Mouse (Mus musculus): ENCODE measurements around the gene Col4a2.
A peak's percentile ranks its signal among the peaks of the same experiment; 100 is the strongest.

Gene Col4a2

GRCm38 (mm10) chr8:11421968-11422367 is 109.4 kb downstream of the Col4a2 start:
- DNase-seq: no peak

GRCm38 (mm10) chr8:11423091-11423490 is 110.5 kb downstream of the Col4a2 start:
- DNase-seq: no peak

- DNase-seq: peak; percentile 34
Measured at GRCm38 (mm10) chr8:11430688-11431087, 118.1 kb downstream of the Col4a2 start.

GRCm38 (mm10) chr8:11437862-11438261 is 125.3 kb downstream of the Col4a2 start:
- no peak for DNase-seq

GRCm38 (mm10) chr8:11441291-11441690 is 128.7 kb downstream of the Col4a2 start:
- DNase-seq: no peak

- no peak for DNase-seq
Measured at GRCm38 (mm10) chr8:11443611-11444010, 131.0 kb downstream of the Col4a2 start.

GRCm38 (mm10) chr8:11444216-11444615 is 131.6 kb downstream of the Col4a2 start:
- DNase-seq: no peak

- DNase-seq: no peak
Measured at GRCm38 (mm10) chr8:11445790-11446189, 133.2 kb downstream of the Col4a2 start.

- DNase-seq: no peak
Measured at GRCm38 (mm10) chr8:11447910-11448570, 135.4 kb downstream of the Col4a2 start.

- DNase-seq: peak; percentile 14
Measured at GRCm38 (mm10) chr8:11450184-11451113, 137.8 kb downstream of the Col4a2 start.

- DNase-seq: no peak
Measured at GRCm38 (mm10) chr8:11452152-11452551, 139.5 kb downstream of the Col4a2 start.

GRCm38 (mm10) chr8:11452559-11452958 is 140.0 kb downstream of the Col4a2 start:
- DNase-seq: no peak

- DNase-seq: peak; percentile 16
Measured at GRCm38 (mm10) chr8:11452974-11453373, 140.4 kb downstream of the Col4a2 start.

GRCm38 (mm10) chr8:11454228-11454627 is 141.6 kb downstream of the Col4a2 start:
- DNase-seq: no peak

- no peak for DNase-seq
Measured at GRCm38 (mm10) chr8:11457278-11457677, 144.7 kb downstream of the Col4a2 start.

- DNase-seq: no peak
Measured at GRCm38 (mm10) chr8:11457981-11458836, 145.6 kb downstream of the Col4a2 start.

- DNase-seq: no peak
Measured at GRCm38 (mm10) chr8:11459016-11459415, 146.4 kb downstream of the Col4a2 start.

GRCm38 (mm10) chr8:11460934-11461333 is 148.3 kb downstream of the Col4a2 start:
- DNase-seq: no peak

- DNase-seq: no peak
Measured at GRCm38 (mm10) chr8:11461847-11462246, 149.2 kb downstream of the Col4a2 start.

GRCm38 (mm10) chr8:11462641-11463040 is 150.0 kb downstream of the Col4a2 start:
- DNase-seq: no peak

GRCm38 (mm10) chr8:11463541-11463888 is 150.9 kb downstream of the Col4a2 start:
- no peak for DNase-seq

GRCm38 (mm10) chr8:11463889-11464706 is 151.5 kb downstream of the Col4a2 start:
- no peak for DNase-seq

- DNase-seq: no peak
Measured at GRCm38 (mm10) chr8:11464707-11464964, 152.0 kb downstream of the Col4a2 start.
